Mouse (Mus musculus) midbrain, postnatal 0 days (tissue): ENCODE data around the gene 4931428F04Rik. TPM values are rescaled to one million over a fixed set of nuclear protein-coding genes. Genes with fewer than 3 reads are reported as not detected.

Source experiments
- ATAC-seq: fragments of 200-750 bp; cut with Nextera tagmentation; 2 replicates; pipeline ENCODE4 v1.8.0; 2017; ENCODE audit warnings: moderate number of reproducible peaks, mild to moderate bottlenecking, moderate TSS enrichment, moderate library complexity; ENCODE audit not compliant: low FRiP score
- DNase-seq: peaks from one replicate; pipeline ENCODE4 v3.0.0-alpha.2; 2015; ENCODE audit warnings: low spot score
- H3K27ac ChIP-seq: fragments of 300-500 bp; sonication (generic); 2 replicates; pipeline ENCODE4 v1.5.1; 2014; ENCODE audit warnings: low read depth, mild to moderate bottlenecking, low read length, mixed read lengths
- H3K27me3 ChIP-seq: fragments of 300-500 bp; sonication (generic); 2 replicates; pipeline ENCODE4 v1.6.1; 2014; ENCODE audit warnings: low read length, control low read depth, mixed read lengths; ENCODE audit not compliant: insufficient read depth
- H3K36me3 ChIP-seq: fragments of 300-500 bp; sonication (generic); 2 replicates; pipeline ENCODE4 v1.6.1; 2014; ENCODE audit warnings: low read length, control low read depth, mixed read lengths; ENCODE audit not compliant: insufficient read depth
- H3K4me1 ChIP-seq: fragments of 300-500 bp; sonication (generic); 2 replicates; pipeline ENCODE4 v1.6.1; 2014; ENCODE audit warnings: mild to moderate bottlenecking, control low read depth, antibody characterized with exemption, low read length, mixed read lengths; ENCODE audit not compliant: insufficient read depth
- H3K4me2 ChIP-seq: fragments of 300-500 bp; sonication (generic); 2 replicates; pipeline ENCODE4 v1.6.1; 2014; ENCODE audit warnings: low read depth, mild to moderate bottlenecking, low read length, mixed read lengths; ENCODE audit not compliant: poor library complexity, severe bottlenecking
- H3K4me3 ChIP-seq: fragments of 300-500 bp; sonication (generic); 2 replicates; pipeline ENCODE4 v1.5.1; 2014; ENCODE audit warnings: low read depth, mild to moderate bottlenecking, low read length, moderate library complexity
- H3K9ac ChIP-seq: fragments of 300-500 bp; sonication (generic); replicated peaks from 2 replicates; pipeline ENCODE4 v1.6.1; 2014; ENCODE audit warnings: mild to moderate bottlenecking, low read length, moderate library complexity, mixed read lengths; ENCODE audit not compliant: poor library complexity, severe bottlenecking
- H3K9me3 ChIP-seq: fragments of 300-500 bp; sonication (generic); 2 replicates; pipeline ENCODE4 v1.6.1; 2016; ENCODE audit warnings: low read length, control low read depth
- CTCF ChIP-seq: IDR thresholded peaks from 2 replicates; pipeline ENCODE4 v1.5.1; 2016; ENCODE audit warnings: antibody characterized with exemption, mild to moderate bottlenecking
- WGBS: fragments of 180-500 bp; shearing (Covaris S2); extraction: QIAGEN DNeasy Blood & Tissue Kit; methylation state at CpG from one replicate; pipeline ENCODE4 v1.1.7; 2014; 5-methylcytosine and 5-hydroxymethylcytosine counted together
- polyA plus RNA-seq: library from polyadenylated mRNA; unstranded; fragments of >200 nt; fragmentation: Nextera tagmentation; extraction: Ambion mirVana; gene quantifications from 2 replicates; pipeline ENCODE4 v1.2.1, GENCODE M21; 2015
- total RNA-seq: library from RNA; depleted of rRNA; stranded (reverse); fragments of >200 nt; gene quantifications from 2 replicates; pipeline ENCODE4 v1.2.3, GENCODE M21; 2014

The 4931428F04Rik gene
- total and polyA plus RNA-seq, 2 experiments from 2014 or later, result 63.6 to 131 TPM

DNA sequence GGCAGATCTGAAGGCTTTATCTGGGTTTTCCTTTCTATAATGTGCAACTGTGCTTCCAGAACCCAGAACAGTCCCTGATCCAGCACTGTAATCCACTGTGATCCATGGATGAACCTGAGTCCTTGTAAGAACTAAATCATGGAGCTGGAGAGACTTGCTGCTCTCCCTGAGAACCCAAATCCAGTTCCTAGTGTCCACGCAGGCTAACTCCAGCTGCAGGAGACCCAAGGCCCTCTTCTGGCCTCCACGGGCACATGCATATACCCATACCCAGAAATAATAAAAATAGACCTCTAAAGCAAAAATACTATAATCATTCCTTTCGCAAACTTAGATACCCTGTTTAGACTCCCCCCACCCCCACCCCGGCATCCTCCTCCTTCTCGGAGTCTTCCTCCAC is 1.4 kb downstream of the 4931428F04Rik start:
- H3K9me3 ChIP-seq, result no peaks in the 10 kb centered on the region
- 77% methylated on average over 5 of the region's 5 CpGs for WGBS
- H3K36me3 ChIP-seq, result peaks cover 7% of the 10 kb centered on the region; the same call in 1 of the 2 replicates
- ATAC-seq, result no peak
- no peaks in the 10 kb centered on the region for H3K27me3 ChIP-seq
- H3K9ac ChIP-seq, result peak overlapping the region; percentile 75; the same call in 1 of the 2 replicates
- no peak for DNase-seq
- H3K4me3 ChIP-seq, result peak overlapping the region; percentile 50
- peak overlapping the region; percentile 92 for H3K27ac ChIP-seq
- peak overlapping the region; percentile 50 for H3K4me2 ChIP-seq
- TF ChIP-seq CTCF, result peak; percentile 28
- H3K4me1 ChIP-seq, result peaks cover 13% of the 10 kb centered on the region

DNA sequence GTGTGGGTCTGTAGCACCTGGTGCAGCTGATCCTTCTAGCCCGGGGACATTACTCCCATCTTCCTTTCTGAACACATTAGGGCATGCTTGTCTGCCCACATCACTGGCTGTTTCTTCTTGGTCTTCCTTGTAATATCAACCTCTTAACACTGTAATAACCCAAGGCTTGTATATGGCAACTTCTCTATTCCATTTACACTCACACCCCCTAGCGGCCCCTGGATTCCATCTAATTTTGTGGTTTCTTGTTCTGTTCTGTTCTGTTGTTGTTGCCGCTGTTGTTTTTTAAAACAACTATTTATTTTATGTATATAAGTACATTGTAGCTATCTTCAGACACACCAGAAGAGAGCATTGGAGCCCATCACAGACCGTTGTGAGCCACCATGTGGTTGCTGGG is 2.8 kb downstream of the 4931428F04Rik start:
- H3K4me1 ChIP-seq, result peaks cover 13% of the 10 kb centered on the region
- H3K9me3 ChIP-seq, result no peaks in the 10 kb centered on the region
- 0 out of 2 replicates have a peak, but pooled peaks have one; percentile 3 for TF ChIP-seq CTCF
- H3K4me3 ChIP-seq, result no peak overlapping the region
- ATAC-seq (no peak), DNase-seq (no peak)
- H3K27me3 ChIP-seq, result no peaks in the 10 kb centered on the region
- H3K36me3 ChIP-seq, result peaks cover 20% of the 10 kb centered on the region
- 87% methylated on average over 4 of the region's 4 CpGs for WGBS
- peak overlapping the region; percentile 50; the same call in 1 of the 2 replicates for H3K4me2 ChIP-seq
- no peak overlapping the region for H3K27ac ChIP-seq
- no peak overlapping the region for H3K9ac ChIP-seq

DNA sequence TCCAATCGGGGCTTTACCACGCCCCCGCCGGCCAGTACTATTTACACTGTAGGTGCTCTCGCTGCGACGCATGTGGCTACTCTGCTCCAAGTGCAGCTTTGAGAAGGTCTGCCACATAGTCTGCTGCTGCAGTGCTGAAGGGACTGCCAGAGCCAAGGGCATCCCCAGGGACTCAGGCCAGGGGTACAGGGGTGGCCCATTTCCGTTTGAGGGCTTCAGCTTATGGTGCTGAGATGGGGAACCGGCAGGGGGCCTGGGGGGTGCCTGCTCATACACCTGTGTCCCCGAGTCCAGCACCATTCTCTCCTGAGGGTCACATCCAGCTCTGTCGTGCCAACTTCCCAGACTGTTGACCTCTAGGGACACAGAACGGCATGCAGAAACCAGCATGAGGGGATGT is 4.2 kb downstream of the 4931428F04Rik start:
- DNase-seq (no peak), ATAC-seq (no peak)
- 51% methylated on average over 12 of the region's 12 CpGs for WGBS
- TF ChIP-seq CTCF, result no peak
- Histone ChIP-seq H3K4me2 (no peak overlapping the region), H3K9me3 (no peaks in the 10 kb centered on the region), H3K4me3 (no peak overlapping the region), H3K4me1 (peaks cover 13% of the 10 kb centered on the region), H3K9ac (no peak overlapping the region), H3K27me3 (no peaks in the 10 kb centered on the region), H3K27ac (no peak overlapping the region), H3K36me3 (peaks cover 28% of the 10 kb centered on the region)

DNA sequence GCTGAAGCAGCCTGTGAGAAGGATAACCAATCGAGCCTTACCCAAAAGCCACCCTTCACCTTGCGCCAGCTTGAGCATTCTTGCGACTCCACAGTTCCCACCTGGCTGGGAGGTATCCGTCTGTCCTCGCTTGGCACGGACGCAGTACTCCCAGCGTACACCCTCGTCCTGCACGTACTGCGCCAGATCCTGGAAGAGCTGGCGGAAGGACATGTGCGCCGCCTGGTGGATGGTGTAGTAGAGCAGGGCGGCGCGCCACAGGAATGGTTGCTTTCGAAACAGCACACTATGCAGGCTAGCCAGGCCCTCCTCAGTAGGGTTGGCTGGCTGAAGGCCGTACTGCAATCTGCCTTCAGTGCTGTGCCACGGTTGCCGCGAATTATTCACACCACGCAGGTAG is 6.6 kb downstream of the 4931428F04Rik start:
- H3K4me3 ChIP-seq, result no peak overlapping the region
- 32% methylated on average over 23 of the region's 23 CpGs for WGBS
- H3K9me3 ChIP-seq, result no peaks in the 10 kb centered on the region
- no peak overlapping the region for H3K4me2 ChIP-seq
- no peak overlapping the region for H3K9ac ChIP-seq
- no peaks in the 10 kb centered on the region for H3K27me3 ChIP-seq
- DNase-seq (no peak), ATAC-seq (no peak)
- peaks cover 11% of the 10 kb centered on the region for H3K4me1 ChIP-seq
- peaks cover 37% of the 10 kb centered on the region for H3K36me3 ChIP-seq
- H3K27ac ChIP-seq, result no peak overlapping the region
- peak; percentile 67 for TF ChIP-seq CTCF

DNA sequence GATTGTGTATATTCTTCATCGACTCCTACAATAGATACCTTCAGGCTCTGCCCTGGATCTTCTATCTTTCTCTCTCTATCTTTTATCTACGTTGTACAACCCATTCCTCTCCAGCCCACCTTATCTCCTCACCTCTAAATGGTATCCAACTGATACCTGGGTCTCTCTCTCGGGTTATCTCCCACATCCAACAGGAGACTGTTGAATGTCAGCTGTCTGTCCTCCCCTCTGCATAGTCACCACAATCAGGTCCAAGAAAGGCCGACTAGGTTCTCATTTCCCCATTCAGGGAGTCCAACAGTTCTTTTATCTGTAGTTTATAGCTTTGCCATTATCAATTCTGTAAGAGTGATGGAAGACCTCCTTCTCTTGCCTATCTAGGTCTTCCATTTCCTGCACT is 7.4 kb downstream of the 4931428F04Rik start:
- ATAC-seq (no peak), DNase-seq (no peak)
- H3K4me2 ChIP-seq, result no peak overlapping the region
- TF ChIP-seq CTCF, result no peak
- WGBS, result 93% methylated on average over 4 of the region's 4 CpGs
- peaks cover 11% of the 10 kb centered on the region for H3K4me1 ChIP-seq
- H3K9ac ChIP-seq, result no peak overlapping the region
- no peaks in the 10 kb centered on the region for H3K9me3 ChIP-seq
- peaks cover 37% of the 10 kb centered on the region for H3K36me3 ChIP-seq
- no peaks in the 10 kb centered on the region for H3K27me3 ChIP-seq
- H3K27ac ChIP-seq, result no peak overlapping the region
- H3K4me3 ChIP-seq, result no peak overlapping the region

DNA sequence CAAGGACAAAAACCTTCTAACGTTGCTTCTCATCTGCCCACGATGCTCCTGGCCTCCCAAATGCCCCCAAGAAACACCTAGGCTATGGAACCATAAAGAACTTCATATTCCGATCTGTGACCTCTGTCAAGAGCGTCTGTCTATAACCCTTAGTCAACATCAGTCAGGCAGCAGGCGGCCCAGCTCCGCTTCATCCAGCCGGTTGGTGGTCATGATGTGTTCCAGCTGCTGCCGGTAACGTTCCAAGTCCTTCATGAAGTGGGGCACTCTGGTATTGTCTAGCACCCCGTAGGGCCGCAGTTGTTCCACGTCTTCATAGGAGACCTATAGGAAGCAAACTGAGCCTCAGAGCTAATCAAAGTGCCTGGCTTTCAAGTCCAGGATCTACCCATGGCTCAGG is 7.8 kb downstream of the 4931428F04Rik start:
- no peaks in the 10 kb centered on the region for H3K27me3 ChIP-seq
- peaks cover 11% of the 10 kb centered on the region for H3K4me1 ChIP-seq
- H3K9me3 ChIP-seq, result no peaks in the 10 kb centered on the region
- H3K4me2 ChIP-seq, result no peak overlapping the region
- no peak overlapping the region for H3K27ac ChIP-seq
- WGBS, result 87% methylated on average over 12 of the region's 12 CpGs
- ATAC-seq, result no peak
- H3K36me3 ChIP-seq, result peaks cover 37% of the 10 kb centered on the region
- TF ChIP-seq CTCF, result no peak
- no peak overlapping the region for H3K4me3 ChIP-seq
- H3K9ac ChIP-seq, result no peak overlapping the region
- no peak for DNase-seq
